Mouse (Mus musculus) spleen, adult 12 weeks (tissue): ENCODE measurements at regions not wholly inside any gene's neighbourhood (a gene's known extent, or its start where the extent isn't known, plus 50 kb on each side); places are given as distances from the start of the nearest gene placed in this dataset.

Experiments
- DNase-seq: peaks from one replicate; pipeline ENCODE4 v3.0.0; 2022; ENCODE audit warnings: low spot score

- DNase-seq = no peak
These were observed 141.8 kb upstream of the Hs6st1 start for GRCm38 (mm10) chr1:35926191-35927048.

- no peak for DNase-seq
These were observed 141.2 kb upstream of the Hs6st1 start for GRCm38 (mm10) chr1:35927049-35927415.

- DNase-seq = no peak
These were observed 137.8 kb upstream of the Hs6st1 start for GRCm38 (mm10) chr1:35930351-35930750.

- DNase-seq = no peak
These were observed 137.1 kb upstream of the Hs6st1 start for GRCm38 (mm10) chr1:35931056-35931455.

- no peak for DNase-seq
These were observed 134.7 kb upstream of the Hs6st1 start for GRCm38 (mm10) chr1:35933511-35933910.

- DNase-seq = no peak
These were observed 133.0 kb upstream of the Hs6st1 start for GRCm38 (mm10) chr1:35935099-35935651.

GRCm38 (mm10) chr1:35936362-35937093 is 131.7 kb upstream of the Hs6st1 start:
- no peak for DNase-seq

GRCm38 (mm10) chr1:35940236-35940635 is 128.0 kb upstream of the Hs6st1 start:
- no peak for DNase-seq

- no peak for DNase-seq
These were observed 126.5 kb upstream of the Hs6st1 start for GRCm38 (mm10) chr1:35941642-35942077.

- DNase-seq = no peak
These were observed 126.0 kb upstream of the Hs6st1 start for GRCm38 (mm10) chr1:35942222-35942621.

- no peak for DNase-seq
These were observed 124.4 kb upstream of the Hs6st1 start for GRCm38 (mm10) chr1:35943800-35944199.

GRCm38 (mm10) chr1:35944376-35944775 is 123.8 kb upstream of the Hs6st1 start:
- DNase-seq = no peak

GRCm38 (mm10) chr1:35944849-35945248 is 123.4 kb upstream of the Hs6st1 start:
- no peak for DNase-seq

GRCm38 (mm10) chr1:35945596-35945995 is 122.6 kb upstream of the Hs6st1 start:
- DNase-seq = no peak

- no peak for DNase-seq
These were observed 120.1 kb upstream of the Hs6st1 start for GRCm38 (mm10) chr1:35948104-35948503.

GRCm38 (mm10) chr1:35951082-35951481 is 117.1 kb upstream of the Hs6st1 start:
- no peak for DNase-seq

- DNase-seq = no peak
These were observed 114.5 kb upstream of the Hs6st1 start for GRCm38 (mm10) chr1:35953721-35954120.

- no peak for DNase-seq
These were observed 110.5 kb upstream of the Hs6st1 start for GRCm38 (mm10) chr1:35957425-35958372.

- DNase-seq = no peak
These were observed 108.5 kb upstream of the Hs6st1 start for GRCm38 (mm10) chr1:35959729-35960128.

- DNase-seq = no peak
These were observed 107.4 kb upstream of the Hs6st1 start for GRCm38 (mm10) chr1:35960844-35961243.

GRCm38 (mm10) chr1:35961923-35962322 is 106.3 kb upstream of the Hs6st1 start:
- DNase-seq = no peak

- no peak for DNase-seq
These were observed 99.7 kb upstream of the Hs6st1 start for GRCm38 (mm10) chr1:35968489-35968888.
